Mouse (Mus musculus): ENCODE measurements around the gene Rpl24. TPM values are rescaled to one million over a fixed set of nuclear protein-coding genes. Genes with fewer than 3 reads are reported as not detected.
"Not testable (repeated sequence)": the region's sequence is repeated elsewhere in the genome, so short reads cannot be mapped to it uniquely, and the experiment has no call there.

The Rpl24 gene
- total RNA-seq (2022), result 100 to 1,000 TPM; 481 to 584 (median 542) TPM

DNA sequence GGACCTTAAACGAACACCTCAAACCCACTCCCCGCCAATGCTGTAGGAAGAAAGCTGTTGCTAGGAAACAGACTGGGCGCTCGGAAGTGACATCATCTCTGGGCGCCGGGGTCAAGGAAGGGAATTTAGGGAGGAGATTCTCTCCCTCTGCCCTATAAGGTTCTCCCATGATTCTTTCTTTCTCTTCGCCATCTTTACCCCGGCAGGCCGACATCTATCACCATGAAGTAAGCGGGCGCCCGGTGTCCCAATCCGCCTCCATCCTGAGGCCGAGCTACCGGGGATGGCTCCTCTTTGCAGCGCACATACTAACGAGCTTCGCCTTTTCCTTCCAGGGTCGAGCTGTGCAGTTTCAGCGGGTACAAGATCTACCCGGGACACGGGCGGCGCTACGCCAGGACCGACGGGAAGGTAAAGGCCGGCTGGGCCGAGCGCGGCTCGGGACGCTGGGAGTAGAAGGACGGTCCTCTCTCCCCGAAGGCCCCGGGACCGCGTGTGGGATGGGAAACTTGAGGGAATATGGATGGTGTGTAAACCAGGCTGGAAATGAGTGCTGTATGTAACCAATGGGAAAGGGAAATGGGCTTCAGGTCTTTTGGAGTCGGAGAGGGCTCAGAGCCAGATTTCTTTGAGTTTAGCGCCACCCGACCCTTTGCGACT, at the start of gene Rpl24:
Gene Rpl24, plus strand, starts transcription at position 64 of the 660 bp plus-strand sequence.
- DNase-seq (ENCODE audit: low spot score), result peak; percentile 97

DNA sequence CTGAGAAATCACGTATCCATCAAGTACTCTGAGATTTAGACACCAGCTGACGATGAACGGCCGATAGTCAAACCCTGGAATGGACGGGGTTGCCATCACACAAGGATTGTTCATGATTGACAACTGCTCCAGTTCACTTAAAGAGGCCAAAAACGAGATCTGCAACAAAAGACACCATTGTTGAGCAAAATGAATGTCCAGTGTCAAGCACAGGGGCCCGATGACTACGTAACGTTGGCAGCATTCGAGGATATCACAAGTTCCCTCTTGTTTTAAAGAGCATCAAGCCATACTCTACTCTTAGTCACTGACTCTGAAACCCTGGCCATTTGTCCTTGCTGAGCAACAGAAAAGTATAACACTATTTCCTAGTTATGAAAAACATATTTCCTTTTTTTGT, 44.0 kb upstream of the Rpl24 start:
- no peak for DNase-seq (ENCODE audit: low spot score)

DNA sequence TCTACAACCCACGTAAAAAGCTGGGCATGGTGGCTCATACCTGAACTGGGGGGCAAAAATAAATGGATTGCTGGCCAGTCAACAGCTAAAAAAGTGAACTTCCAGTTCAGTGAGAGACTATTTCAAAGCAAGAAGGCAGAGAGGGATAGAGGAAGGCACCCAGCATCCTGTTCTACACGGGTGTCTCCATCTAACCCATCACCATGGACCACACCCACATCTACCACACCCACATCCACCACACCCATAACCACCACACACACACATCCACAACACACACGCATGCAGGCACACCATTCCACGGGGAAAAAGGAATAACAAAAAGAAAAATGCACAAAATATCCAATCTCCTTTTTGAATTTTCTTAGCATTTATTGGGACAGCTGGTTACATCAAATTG, 42.1 kb upstream of the Rpl24 start:
- no peak for DNase-seq (ENCODE audit: low spot score)

DNA sequence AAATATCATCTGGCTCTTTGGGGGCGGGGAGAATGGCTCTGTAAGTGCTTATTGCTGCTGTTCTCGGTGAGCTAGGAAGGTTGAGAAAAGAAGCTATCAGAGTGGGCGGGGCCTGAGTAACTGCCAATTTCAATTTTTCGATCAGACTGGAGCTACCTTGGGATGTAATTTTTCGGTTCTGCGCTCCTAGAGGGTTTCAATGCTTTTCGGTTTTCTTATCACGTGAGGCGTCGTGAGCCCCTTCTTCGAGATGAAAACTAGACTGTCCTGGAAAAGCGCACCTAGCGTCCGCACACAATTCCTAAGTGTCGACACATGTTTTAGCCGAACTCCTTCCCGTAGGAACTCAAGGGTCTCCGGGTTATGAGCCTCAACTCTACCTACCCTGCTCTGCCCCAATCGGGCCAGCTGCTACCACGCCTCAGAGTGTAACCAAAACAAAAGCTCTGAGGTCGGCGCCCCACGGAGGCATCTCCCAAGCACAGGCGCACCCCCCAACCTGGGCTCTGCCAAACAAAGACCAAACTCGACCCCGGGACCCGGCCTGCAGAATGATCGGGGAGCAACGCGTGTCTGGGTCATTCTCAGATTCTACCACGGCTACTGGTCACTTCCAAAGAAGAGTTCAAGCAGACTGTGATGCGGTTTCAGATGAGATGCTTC, 32.3 kb upstream of the Rpl24 start:
- peak; percentile 11 for DNase-seq (ENCODE audit: low spot score)

DNA sequence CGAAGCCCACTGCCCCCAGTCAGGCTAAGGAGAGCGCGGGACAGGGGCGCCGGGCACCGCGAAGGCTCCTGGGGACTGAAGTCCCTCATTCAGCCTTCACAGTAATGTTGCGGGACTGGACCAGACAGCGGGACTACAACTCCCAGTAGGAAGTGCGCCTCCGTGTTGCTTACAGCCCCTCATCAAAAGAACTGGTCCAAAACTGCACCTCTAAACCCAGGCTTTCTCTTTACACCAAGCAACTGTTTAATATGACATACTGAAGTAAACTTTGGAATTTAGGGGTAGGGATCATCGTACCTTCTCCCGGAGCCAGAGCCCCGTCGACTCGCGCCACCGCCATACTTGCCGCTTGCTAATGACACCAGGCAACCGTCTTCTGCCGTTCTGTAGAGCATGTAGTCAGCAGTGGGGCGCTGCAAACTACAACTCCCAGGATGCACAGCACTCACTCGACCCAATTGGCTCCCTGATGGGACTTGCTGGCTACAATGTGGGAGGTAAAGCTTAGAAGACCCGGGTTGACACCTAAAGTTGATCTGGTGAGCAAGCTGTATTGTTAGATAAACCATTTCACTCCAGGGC, 31.5 kb upstream of the Rpl24 start, which contains the start of gene Cep97:
Gene Cep97, minus strand, starts transcription at position 403 of the 585 bp plus-strand sequence.
- DNase-seq (ENCODE audit: low spot score), result peak; percentile 95

DNA sequence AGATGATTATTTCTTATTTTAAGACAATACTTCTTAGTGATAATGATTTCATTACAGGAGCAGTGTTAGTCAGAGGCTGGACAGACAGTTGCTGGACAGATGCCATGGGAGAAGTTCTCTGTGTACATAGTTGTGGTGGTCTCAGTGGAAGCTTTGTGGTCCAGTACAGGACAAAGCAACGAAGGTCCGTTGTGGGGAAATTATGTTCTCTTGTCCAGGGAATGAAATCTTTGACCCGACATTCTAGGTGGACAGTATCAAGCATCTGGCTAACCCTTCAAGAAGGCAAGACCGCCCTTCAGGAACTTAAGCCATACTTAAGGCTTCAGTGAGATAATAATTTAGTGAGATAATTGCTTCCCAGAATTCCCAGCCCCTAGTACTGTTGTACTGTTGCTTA, 27.3 kb upstream of the Rpl24 start:
- no peak for DNase-seq (ENCODE audit: low spot score)

DNA sequence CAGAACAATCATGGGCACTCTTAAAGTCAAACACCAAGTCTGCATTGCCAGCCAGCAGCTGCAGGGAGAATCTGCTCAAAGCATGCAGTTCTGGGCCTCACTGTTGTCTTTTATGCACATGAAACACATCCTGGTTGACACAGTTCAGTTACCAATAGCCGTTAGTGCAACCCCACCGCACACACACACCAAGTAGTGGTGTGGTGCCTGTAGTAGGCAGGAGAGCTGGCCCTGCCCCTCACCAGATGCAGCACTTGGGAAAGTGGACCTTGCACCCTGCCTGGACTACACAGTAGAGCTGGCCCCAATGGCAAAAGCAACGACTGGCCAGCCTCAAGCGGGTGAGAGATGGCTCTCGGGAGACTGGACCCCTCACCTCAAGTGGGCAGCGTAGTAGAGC, 26.4 kb upstream of the Rpl24 start:
- no peak for DNase-seq (ENCODE audit: low spot score)

DNA sequence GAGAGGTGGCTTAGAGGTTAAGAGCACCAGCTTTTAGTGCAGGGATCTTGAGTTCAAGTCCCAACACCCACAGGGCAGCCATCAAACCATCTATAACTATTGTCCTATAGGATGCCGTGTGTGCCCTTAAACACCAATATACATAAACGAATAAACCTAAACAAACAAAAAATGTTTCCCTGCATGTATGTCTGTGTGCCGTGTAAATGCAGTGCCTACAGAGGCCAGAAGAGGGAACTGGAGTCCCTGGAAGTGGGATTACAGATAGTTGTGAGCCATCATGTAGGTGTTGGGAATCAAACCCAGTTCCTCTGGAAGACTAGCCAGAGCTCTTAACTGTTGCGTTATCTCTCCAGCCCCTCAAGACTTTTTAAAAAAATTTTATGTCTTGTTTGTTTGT, 25.3 kb upstream of the Rpl24 start:
- DNase-seq (ENCODE audit: low spot score), result no peak

DNA sequence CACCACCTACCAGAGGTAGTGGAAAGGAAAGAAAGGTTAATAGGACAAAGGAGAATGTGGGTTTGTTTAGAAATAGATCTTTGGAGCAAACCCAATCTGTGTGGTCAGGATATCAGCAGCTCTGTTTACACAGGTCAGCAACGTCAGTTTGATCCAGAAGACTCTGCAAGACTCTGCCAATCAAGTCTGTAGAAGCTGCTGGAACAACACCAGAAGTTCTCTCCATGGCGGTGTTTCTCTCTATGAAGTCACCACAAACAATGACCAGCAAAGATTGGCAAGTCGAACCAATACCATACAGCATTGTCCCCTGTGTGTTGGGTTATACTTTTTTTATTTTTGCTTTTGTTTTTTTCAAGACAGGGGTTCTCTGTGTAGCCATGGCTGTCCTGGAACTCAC, 18.8 kb upstream of the Rpl24 start:
- DNase-seq (ENCODE audit: low spot score), result no peak

DNA sequence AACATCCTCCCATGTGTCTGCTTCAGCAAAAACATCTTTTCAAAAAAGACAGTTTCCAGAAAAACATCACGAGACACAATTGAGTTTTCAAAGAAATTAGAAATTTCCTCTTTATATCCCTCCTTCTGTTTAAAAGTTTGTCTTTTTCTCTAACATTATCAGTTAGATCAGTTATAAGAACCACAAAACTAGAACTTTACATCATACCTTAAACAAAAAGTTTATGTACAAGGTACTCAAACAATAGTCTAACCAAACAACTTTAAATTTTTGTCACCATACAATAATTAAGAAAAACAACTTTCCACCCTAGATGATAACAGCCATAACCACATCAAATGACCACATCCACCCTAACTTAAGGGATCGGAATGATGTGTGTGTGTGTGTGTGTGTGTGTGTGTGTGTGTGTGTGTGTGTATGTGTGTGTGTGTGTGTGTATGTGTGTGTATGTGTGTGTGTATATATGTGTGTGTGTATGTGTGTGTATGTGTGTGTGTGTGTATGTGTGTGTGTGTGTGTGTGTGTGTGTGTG, 18.1 kb upstream of the Rpl24 start:
- DNase-seq (ENCODE audit: low spot score), result not testable (repeated sequence)

DNA sequence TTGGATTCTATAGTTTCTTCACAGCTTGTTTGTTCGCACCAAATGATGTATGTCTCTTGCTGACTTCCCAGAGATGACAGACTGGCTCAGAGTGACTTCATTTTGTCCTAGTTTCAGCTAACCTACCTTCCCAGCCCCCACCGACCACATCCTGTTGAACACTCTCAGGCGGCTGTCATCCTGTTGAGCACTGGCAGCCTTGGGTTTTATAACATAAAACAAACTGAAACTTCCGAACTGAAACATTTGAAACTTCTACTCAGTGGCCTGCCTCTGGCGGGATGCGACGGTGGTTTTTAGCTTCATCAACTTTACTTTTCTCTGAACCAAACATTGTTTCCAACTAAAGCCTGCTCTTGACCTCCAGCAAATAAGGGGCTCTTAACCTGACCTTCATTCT, 17.1 kb upstream of the Rpl24 start:
- DNase-seq (ENCODE audit: low spot score), result no peak

DNA sequence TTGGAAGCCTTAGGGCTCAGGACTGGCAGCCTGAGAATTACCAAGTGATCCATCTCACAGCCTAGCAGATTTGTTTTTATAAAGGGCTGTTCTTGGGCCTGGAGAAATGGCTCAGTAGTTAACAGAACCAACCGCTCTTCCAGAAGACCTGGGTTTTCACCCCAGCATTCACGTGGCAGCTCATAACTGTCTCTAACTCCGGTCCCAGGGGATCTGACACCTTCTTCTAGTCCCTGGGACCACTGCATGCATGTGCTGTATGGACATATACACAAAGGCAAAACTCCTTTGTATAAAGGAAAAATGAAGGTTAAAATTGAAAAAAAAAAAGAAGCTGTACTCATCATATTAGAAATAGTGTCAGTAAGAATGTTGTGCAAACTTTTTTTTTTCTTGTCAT, 15.6 kb upstream of the Rpl24 start:
- no peak for DNase-seq (ENCODE audit: low spot score)

DNA sequence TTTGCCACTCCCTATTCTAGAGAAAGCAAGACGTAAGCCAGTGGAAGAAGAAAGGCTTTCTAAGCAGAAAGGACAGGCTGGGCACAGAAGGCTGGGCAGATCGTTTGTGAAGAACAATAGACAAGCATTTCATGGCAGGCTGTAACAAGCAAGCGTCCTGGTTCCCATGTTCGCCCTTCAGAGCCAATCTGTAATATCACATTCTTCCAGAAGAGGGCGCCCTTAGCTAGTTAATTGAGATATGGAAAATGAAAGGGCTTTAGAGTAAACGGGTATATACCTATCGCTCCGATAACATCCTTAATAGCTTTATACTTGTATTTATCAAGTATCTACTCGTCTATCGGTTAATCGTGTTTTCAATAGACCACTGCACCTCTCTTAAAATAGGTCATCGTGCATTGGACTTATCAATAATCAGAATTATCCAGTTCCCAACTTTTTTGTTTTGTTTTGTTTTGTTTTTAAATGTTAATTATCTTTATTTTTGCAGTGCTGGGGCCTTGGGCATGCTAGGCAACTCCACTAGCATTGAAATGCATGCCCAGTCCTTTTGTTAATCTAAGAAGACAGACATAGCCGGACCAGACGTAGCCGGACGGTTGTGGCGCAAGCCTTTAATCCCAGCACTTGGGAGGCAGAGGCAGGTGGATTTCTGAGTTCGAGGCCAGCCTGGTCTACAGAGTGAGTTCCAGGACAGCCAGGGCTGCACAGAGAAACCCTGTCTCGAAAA, 15.0 kb upstream of the Rpl24 start:
- DNase-seq (ENCODE audit: low spot score), result peak; percentile 86

DNA sequence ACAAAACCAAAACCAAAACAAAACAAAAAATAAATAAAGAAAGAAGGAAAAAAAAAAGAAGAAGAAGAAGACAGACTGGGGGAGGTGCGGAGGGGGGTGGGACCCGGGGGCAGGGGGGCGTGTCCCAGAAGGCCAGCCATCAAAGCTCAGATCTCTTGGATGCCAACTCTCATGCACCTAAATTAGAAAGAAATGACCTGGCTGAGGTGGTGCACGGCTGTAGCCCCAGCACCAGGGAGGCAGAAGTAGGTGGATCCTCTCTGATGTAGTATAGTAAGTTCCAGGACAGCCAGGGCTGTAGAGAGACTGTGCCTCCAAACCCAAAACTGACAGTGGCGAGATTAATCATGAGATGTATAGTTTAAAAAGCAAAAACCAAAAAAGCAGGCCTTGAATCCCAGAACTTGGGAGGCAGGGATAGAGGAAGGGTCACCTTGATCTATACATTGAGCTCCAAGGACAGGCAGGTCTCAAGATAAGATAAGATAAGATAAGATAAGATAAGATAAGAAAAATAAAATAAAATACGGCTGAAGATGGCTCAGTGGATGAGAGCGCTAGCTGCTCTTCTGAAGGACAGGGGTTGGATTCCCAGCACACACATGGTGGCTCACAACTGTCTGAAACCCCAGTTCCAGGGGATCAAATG, 14.3 kb upstream of the Rpl24 start:
- no peak for DNase-seq (ENCODE audit: low spot score)

DNA sequence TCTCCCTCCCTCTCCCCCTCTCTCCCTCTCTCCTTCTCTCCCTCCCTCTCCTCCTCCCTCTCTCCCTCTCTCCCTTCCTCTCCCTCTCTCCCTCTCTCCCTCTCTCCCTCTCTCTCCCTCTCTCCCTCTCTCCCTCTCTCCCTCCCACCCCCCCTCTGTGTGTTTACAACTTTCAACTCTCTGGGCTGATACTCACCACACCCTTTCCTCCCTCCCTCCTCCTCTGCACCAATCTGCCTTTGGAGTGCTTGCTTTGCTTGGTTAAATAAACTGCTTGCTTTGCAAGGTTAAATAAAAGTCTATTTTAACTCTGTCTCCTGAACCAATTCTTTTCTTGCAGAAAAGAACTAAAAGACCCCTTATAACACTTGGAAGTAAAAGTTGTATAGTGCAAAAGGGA, 13.3 kb upstream of the Rpl24 start:
- DNase-seq (ENCODE audit: low spot score), result no peak

DNA sequence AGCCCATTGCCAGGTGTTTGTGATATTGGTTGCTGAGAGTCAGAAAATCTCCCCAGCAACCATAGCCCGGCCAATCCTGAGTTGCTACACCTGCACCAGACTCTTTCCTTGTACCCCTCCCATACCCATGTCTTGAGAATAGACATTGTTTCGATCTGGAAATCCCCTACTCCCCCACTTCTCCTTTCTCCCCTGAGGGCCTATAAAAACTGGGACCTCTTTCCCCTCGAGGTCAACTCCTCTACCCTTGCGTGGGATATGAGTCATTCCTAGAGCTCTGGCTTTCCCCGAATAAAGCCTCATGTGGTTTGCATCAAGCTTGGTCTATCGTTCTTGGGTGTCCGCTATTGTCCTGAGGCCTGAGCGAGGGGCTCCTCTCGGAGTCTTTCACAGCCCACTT, 11.9 kb upstream of the Rpl24 start:
- not testable (repeated sequence) for DNase-seq (ENCODE audit: low spot score)

DNA sequence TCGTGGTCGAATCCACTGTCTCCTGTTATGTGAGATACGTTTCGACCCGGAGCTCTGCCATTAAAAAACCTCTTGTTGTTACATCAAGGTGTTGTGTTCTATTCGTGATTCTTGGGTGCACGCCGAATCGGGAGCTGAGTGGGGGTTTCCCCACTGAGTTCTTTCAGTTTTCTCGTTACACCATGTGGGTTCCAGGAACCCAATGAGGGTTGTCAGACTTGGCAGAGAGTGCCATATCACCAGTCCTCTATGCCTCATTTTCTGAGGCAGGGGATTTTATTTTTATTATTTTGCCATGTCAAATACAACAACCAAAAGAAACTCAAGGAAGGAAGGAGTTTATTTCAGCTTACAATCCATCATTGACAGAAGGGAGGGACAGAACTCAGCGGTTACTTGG, 3.0 kb upstream of the Rpl24 start:
- not testable (repeated sequence) for DNase-seq (ENCODE audit: low spot score)

DNA sequence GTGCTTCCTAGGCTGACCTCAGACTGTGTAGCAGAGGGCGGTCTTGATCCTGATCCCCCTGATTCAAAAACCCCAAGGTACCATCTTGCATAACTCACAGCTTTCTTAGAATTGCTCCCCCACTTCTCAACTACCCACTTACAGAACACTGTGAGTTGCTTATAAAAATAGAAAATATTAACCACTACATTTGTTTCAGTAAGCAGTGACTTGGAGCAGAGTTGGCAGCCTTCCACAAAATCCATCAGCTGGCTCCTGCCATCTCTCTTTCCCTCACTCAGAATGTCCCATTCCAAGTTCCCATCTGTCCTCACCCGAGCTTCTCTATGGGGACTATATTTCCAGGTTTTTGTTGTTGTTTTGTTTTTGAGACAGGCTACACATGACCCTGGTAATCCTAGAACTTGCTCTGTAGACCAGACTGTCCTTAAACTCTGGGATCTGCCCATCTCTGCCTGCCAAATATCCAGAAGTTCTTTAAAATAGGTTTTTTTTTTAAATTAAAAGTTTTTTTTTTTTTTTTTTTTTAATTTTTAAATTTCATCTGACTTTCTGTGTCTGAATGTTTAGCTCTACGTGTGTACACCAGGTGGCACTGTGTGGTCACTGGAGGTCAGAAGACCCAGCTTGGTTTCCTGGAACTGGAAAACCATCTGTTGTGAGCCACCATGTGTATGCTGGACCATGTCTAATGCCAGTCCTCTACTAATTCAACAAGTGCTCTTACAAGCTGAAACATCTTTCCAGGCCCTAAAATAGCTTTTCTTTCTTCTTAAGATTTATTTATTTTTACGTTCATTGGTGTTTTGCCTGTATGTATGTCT, 1.7 kb upstream of the Rpl24 start:
- no peak for DNase-seq (ENCODE audit: low spot score)

DNA sequence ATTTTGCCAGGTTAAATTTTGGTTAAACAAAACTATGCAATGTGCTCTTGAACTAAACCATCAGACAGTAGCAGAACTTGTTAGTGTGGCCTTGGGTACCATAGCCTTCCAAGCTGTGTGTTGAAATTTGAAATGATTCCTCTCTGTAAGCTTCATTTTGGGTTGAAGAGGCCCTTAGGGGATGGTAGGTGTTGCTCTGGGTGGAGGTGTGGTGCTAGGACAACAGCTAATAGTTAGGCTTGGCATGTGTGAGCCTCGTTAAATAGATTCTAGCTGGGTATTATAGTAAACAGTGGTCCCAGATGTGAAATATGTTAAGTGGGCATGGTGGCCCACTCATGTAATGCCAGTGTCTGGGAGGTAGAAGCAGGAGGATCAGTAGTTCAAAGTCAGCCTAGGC, 1.1 kb downstream of the Rpl24 start:
- no peak for DNase-seq (ENCODE audit: low spot score)

DNA sequence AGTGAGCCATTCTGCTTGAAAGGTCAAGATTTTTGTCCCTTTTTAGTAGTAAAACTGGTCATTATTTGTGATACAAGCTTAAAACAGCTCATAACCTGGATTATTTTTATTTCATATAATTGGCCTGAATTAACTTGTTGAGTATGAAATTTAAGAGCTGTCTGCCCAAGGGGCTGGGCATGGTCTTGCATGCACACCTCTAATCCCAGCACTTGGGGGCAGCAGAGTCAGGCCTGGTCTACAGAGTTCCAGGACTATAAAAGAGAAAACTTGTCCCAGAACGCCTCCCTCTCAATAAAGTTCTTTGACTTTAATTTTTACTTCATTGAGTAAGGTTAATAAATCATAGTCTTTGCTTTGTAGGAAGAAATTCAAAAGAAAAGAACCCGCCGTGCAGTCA, 3.1 kb downstream of the Rpl24 start:
- DNase-seq (ENCODE audit: low spot score), result no peak

DNA sequence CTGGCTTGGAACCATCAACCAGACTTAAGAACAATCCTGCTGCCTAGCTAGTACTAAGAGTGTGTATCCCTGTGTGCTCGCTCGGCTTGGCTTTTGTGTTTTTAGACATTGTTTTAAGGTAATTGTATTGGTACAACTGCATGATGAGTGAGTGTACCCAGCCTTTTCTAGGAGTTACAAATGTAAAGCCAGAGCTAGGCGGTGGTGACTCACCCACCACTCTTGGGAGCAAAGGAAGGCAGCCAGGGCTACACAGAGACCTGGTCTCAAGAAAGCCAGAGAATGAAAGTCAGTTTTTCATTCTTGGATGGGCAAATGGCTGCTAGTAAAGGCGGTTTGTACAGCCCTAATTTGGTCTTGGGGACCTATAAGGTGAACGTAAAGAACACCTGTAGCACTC, 4.3 kb downstream of the Rpl24 start:
- no peak for DNase-seq (ENCODE audit: low spot score)

Data from heart, adult 8-10 months (tissue).